Mouse (Mus musculus) neural tube, embryonic 11.5 days (tissue): Measurements from ENCODE around the gene Tdrd12. TPM values are rescaled to one million over a fixed set of nuclear protein-coding genes. Genes with fewer than 3 reads are reported as not detected.

ENCODE experiments used
- ATAC-seq: fragments of 200-750 bp; cut with Nextera tagmentation; 2 replicates; pipeline ENCODE4 v1.8.0; 2017; ENCODE audit warnings: moderate number of reproducible peaks, mild to moderate bottlenecking, moderate TSS enrichment, moderate library complexity; ENCODE audit not compliant: insufficient read depth, low FRiP score, low TSS enrichment
- DNase-seq: peaks from one replicate; pipeline ENCODE4 v3.0.0-alpha.2; 2015; ENCODE audit warnings: low spot score
- H3K27ac ChIP-seq: fragments of 300-500 bp; sonication (generic); 2 replicates; pipeline ENCODE4 v1.5.1; 2014; ENCODE audit warnings: low read depth, mild to moderate bottlenecking, low read length
- H3K27me3 ChIP-seq: fragments of 300-500 bp; sonication (generic); 2 replicates; pipeline ENCODE4 v1.6.1; 2014; ENCODE audit warnings: mild to moderate bottlenecking, low read length, mixed read lengths; ENCODE audit not compliant: control insufficient read depth, insufficient read depth
- H3K36me3 ChIP-seq: fragments of 300-500 bp; sonication (generic); 2 replicates; pipeline ENCODE4 v1.6.1; 2014; ENCODE audit warnings: mild to moderate bottlenecking, low read length, moderate library complexity, mixed read lengths; ENCODE audit not compliant: control insufficient read depth, insufficient read depth
- H3K4me1 ChIP-seq: fragments of 300-500 bp; sonication (generic); 2 replicates; pipeline ENCODE4 v1.6.1; 2014; ENCODE audit warnings: low read length, mixed read lengths; ENCODE audit not compliant: control insufficient read depth, insufficient read depth
- H3K4me2 ChIP-seq: fragments of 300-500 bp; sonication (generic); 2 replicates; pipeline ENCODE4 v1.6.1; 2014; ENCODE audit warnings: low read depth, mild to moderate bottlenecking, moderate library complexity
- H3K4me3 ChIP-seq: fragments of 300-500 bp; sonication (generic); 2 replicates; pipeline ENCODE4 v1.5.1; 2014; ENCODE audit warnings: low read depth, low read length
- H3K9ac ChIP-seq: fragments of 300-500 bp; sonication (generic); 2 replicates; pipeline ENCODE4 v1.6.1; 2014; ENCODE audit warnings: mild to moderate bottlenecking, low read length
- H3K9me3 ChIP-seq: fragments of 300-500 bp; sonication (generic); 2 replicates; pipeline ENCODE4 v1.6.1; 2016; ENCODE audit warnings: low read length; ENCODE audit not compliant: control insufficient read depth
- WGBS: fragments of 180-500 bp; shearing (Covaris S2); extraction: QIAGEN DNeasy Blood & Tissue Kit; methylation state at CpG from one replicate; pipeline ENCODE4 v1.1.7; 2014; 5-methylcytosine and 5-hydroxymethylcytosine counted together
- polyA plus RNA-seq: library from polyadenylated mRNA; unstranded; fragments of >200 nt; fragmentation: Nextera tagmentation; extraction: Ambion mirVana; gene quantifications from 2 replicates; pipeline ENCODE4 v1.2.1, GENCODE M21; 2014

The Tdrd12 gene
- polyA plus RNA-seq, 1 experiment from 2014 or later = 0.11 TPM

- no peak overlapping the region for H3K9ac ChIP-seq
- WGBS = 54% methylated on average over 4 of the region's 4 CpGs
- no peaks in the 10 kb centered on the region for H3K9me3 ChIP-seq
- no peak overlapping the region for H3K27ac ChIP-seq
- no peak overlapping the region for H3K4me2 ChIP-seq
- no peaks in the 10 kb centered on the region for H3K4me1 ChIP-seq
- no peaks in the 10 kb centered on the region for H3K36me3 ChIP-seq
- no peak overlapping the region for H3K4me3 ChIP-seq
- no peak for ATAC-seq
- no peaks in the 10 kb centered on the region for H3K27me3 ChIP-seq
- no peak for DNase-seq
Observed at GRCm38 (mm10) chr7:35447501-35447900, 90.0 kb downstream of the Tdrd12 start.

GRCm38 (mm10) chr7:35435266-35435665 lies 102.3 kb downstream of the Tdrd12 start:
- H3K9me3 ChIP-seq = no peaks in the 10 kb centered on the region
- no peak overlapping the region for H3K27ac ChIP-seq
- H3K4me1 ChIP-seq = no peaks in the 10 kb centered on the region
- no peak overlapping the region for H3K9ac ChIP-seq
- ATAC-seq (no peak), DNase-seq (no peak)
- WGBS = 83% methylated on average over 9 of the region's 9 CpGs
- H3K4me2 ChIP-seq = no peak overlapping the region
- H3K27me3 ChIP-seq = no peaks in the 10 kb centered on the region
- H3K36me3 ChIP-seq = peaks cover 18% of the 10 kb centered on the region
- no peak overlapping the region for H3K4me3 ChIP-seq

- DNase-seq (no peak), ATAC-seq (no peak)
- Histone ChIP-seq H3K4me3 (no peak overlapping the region), H3K36me3 (peaks cover 10% of the 10 kb centered on the region), H3K4me2 (no peak overlapping the region), H3K4me1 (no peaks in the 10 kb centered on the region), H3K27me3 (no peaks in the 10 kb centered on the region), H3K27ac (no peak overlapping the region), H3K9me3 (no peaks in the 10 kb centered on the region), H3K9ac (no peak overlapping the region)
- WGBS = 92% methylated on average over 10 of the region's 10 CpGs
Observed at GRCm38 (mm10) chr7:35428146-35428545, 109.4 kb downstream of the Tdrd12 start.

- Histone ChIP-seq H3K9me3 (no peaks in the 10 kb centered on the region), H3K9ac (no peak overlapping the region), H3K27me3 (no peaks in the 10 kb centered on the region), H3K36me3 (no peaks in the 10 kb centered on the region; the same call in none of the 2 replicates), H3K27ac (no peak overlapping the region), H3K4me1 (no peaks in the 10 kb centered on the region), H3K4me3 (no peak overlapping the region), H3K4me2 (no peak overlapping the region)
- no peak for ATAC-seq
- WGBS = 94% methylated on average over 10 of the region's 10 CpGs
- no peak for DNase-seq
Observed at GRCm38 (mm10) chr7:35423071-35423470, 114.5 kb downstream of the Tdrd12 start.

Other genes with a start within 250 kb of the Tdrd12 start
- gene Gpatch1, start 219.3 kb downstream of the Tdrd12 start, polyA plus RNA-seq = 20.0 and 21.4 TPM in 2 replicates
- 3.3 and 3.6 TPM in 2 replicates for gene Rhpn2, start 203.6 kb downstream of the Tdrd12 start, polyA plus RNA-seq
- 19.9 and 22.4 TPM in 2 replicates for gene Faap24, start 140.9 kb downstream of the Tdrd12 start, polyA plus RNA-seq
- gene Cep89, start 140.7 kb downstream of the Tdrd12 start, polyA plus RNA-seq = 39.3 and 40.8 TPM in 2 replicates
- gene Slc7a9, start 88.9 kb downstream of the Tdrd12 start, polyA plus RNA-seq = not detected in 2 replicates
- 47.2 and 47.8 TPM in 2 replicates for gene Nudt19, start 18.6 kb upstream of the Tdrd12 start, polyA plus RNA-seq
- 0.18 and 0.24 TPM in 2 replicates for gene Rgs9bp, start 47.8 kb upstream of the Tdrd12 start, polyA plus RNA-seq
- 28.0 and 28.2 TPM in 2 replicates for gene Ankrd27, start 48.5 kb upstream of the Tdrd12 start, polyA plus RNA-seq
- gene Pdcd5, start 109.8 kb upstream of the Tdrd12 start, polyA plus RNA-seq = 272 and 275 TPM in 2 replicates
- 26.5 and 34.2 TPM in 2 replicates for gene Dpy19l3, start 216.7 kb upstream of the Tdrd12 start, polyA plus RNA-seq